Mouse (Mus musculus): ENCODE measurements around the gene Fmo4. TPM values are rescaled to one million over a fixed set of nuclear protein-coding genes. Genes with fewer than 3 reads are reported as not detected.

Fmo4 gene
- polyA plus RNA-seq (2015; fragmentation: Nextera tagmentation; extraction: Ambion mirVana) = 2.4 and 3.3 TPM in 2 replicates

GRCm38 (mm10) chr1:162813836-162814156, at the start of gene Fmo4:
Fmo4 (minus strand) TSS chr1:162813972.
- peak; percentile 49; the same call in 1 of the 2 replicates for ATAC-seq (ENCODE audit: low read depth)
- no peaks in the 10 kb centered on the region for H3K36me3 ChIP-seq (ENCODE audit: control insufficient read depth, insufficient read depth, low read length)
- no peak within 1 kb of the TSS for H3K27ac ChIP-seq (ENCODE audit: low read length)
- H3K4me3 ChIP-seq (ENCODE audit: low read length) = no peak within 1 kb of the TSS
- H3K4me1 ChIP-seq (replicated peaks; ENCODE audit: control insufficient read depth, insufficient read depth, low read length) = no peaks in the 10 kb centered on the region
- no peak within 1 kb of the TSS for H3K9ac ChIP-seq (ENCODE audit: low read length)
- H3K9me3 ChIP-seq (ENCODE audit: control insufficient read depth, low read length) = no peaks in the 10 kb centered on the region
- WGBS = 45% methylated on average over 8 of the region's 8 CpGs
- H3K4me2 ChIP-seq (ENCODE audit: low read depth, low read length) = peak within 1 kb of the TSS; percentile 25; the same call in 1 of the 2 replicates
- no peaks in the 10 kb centered on the region for H3K27me3 ChIP-seq (ENCODE audit: control insufficient read depth, insufficient read depth, low read depth, low read length)

- Histone ChIP-seq H3K27ac (ENCODE audit: low read length) (no peak overlapping the region), H3K4me3 (ENCODE audit: low read length) (no peak overlapping the region), H3K27me3 (ENCODE audit: control insufficient read depth, insufficient read depth, low read depth, low read length) (no peaks in the 10 kb centered on the region), H3K9ac (ENCODE audit: low read length) (no peak overlapping the region), H3K36me3 (ENCODE audit: control insufficient read depth, insufficient read depth, low read length) (no peaks in the 10 kb centered on the region), H3K9me3 (ENCODE audit: control insufficient read depth, low read length) (no peaks in the 10 kb centered on the region), H3K4me2 (ENCODE audit: low read depth, low read length) (no peak overlapping the region), H3K4me1 (replicated peaks; ENCODE audit: control insufficient read depth, insufficient read depth, low read length) (peaks cover 14% of the 10 kb centered on the region)
- WGBS = 33% methylated on average over 1 of the region's 1 CpGs
- no peak for ATAC-seq (ENCODE audit: low read depth)
Measured at GRCm38 (mm10) chr1:162862328-162862727, 48.6 kb upstream of the Fmo4 start.

GRCm38 (mm10) chr1:162859996-162860605, 46.3 kb upstream of the Fmo4 start:
- Histone ChIP-seq H3K9me3 (ENCODE audit: control insufficient read depth, low read length) (no peaks in the 10 kb centered on the region), H3K9ac (ENCODE audit: low read length) (no peak overlapping the region), H3K4me2 (ENCODE audit: low read depth, low read length) (peak overlapping the region; percentile 44; the same call in 1 of the 2 replicates), H3K4me3 (ENCODE audit: low read length) (no peak overlapping the region), H3K27me3 (ENCODE audit: control insufficient read depth, insufficient read depth, low read depth, low read length) (no peaks in the 10 kb centered on the region), H3K4me1 (replicated peaks; ENCODE audit: control insufficient read depth, insufficient read depth, low read length) (peaks cover 14% of the 10 kb centered on the region), H3K27ac (ENCODE audit: low read length) (no peak overlapping the region), H3K36me3 (ENCODE audit: control insufficient read depth, insufficient read depth, low read length) (no peaks in the 10 kb centered on the region)
- peak; percentile 64 for ATAC-seq (ENCODE audit: low read depth)
- 45% methylated on average over 9 of the region's 9 CpGs for WGBS

DNA sequence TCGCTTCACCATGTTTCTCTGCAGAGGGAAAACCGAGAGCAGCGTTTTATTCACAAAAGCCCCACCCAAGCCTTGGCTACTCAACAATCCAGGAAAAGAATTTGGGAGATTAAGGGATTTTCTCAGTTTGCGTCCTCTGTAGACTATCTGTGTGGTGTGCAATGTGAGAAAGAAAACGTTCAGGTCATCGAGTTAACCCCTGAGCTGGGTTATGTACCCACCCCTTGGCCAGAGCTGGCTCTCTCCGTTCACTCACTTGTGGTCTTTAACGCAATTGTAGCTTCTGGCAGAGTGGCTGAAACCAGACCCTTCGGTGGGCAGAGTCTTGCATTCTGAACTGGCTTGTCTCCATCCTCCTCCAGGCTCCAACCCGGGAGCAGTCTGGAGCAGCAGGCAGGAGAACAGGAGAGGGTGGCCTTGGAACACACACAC, 45.8 kb upstream of the Fmo4 start:
- Histone ChIP-seq H3K4me3 (ENCODE audit: low read length) (peak overlapping the region; percentile 10; the same call in 1 of the 2 replicates), H3K9ac (ENCODE audit: low read length) (peak overlapping the region; percentile 50; the same call in 1 of the 2 replicates), H3K36me3 (ENCODE audit: control insufficient read depth, insufficient read depth, low read length) (no peaks in the 10 kb centered on the region), H3K4me2 (ENCODE audit: low read depth, low read length) (peak overlapping the region; percentile 44), H3K4me1 (replicated peaks; ENCODE audit: control insufficient read depth, insufficient read depth, low read length) (peaks cover 14% of the 10 kb centered on the region), H3K27me3 (ENCODE audit: control insufficient read depth, insufficient read depth, low read depth, low read length) (no peaks in the 10 kb centered on the region), H3K9me3 (ENCODE audit: control insufficient read depth, low read length) (no peaks in the 10 kb centered on the region), H3K27ac (ENCODE audit: low read length) (peak overlapping the region; percentile 52)
- WGBS = 41% methylated on average over 10 of the region's 10 CpGs
- ATAC-seq (ENCODE audit: low read depth) = peak; percentile 70

- H3K27ac ChIP-seq (ENCODE audit: low read length) = peak overlapping the region; percentile 74
- peaks cover 14% of the 10 kb centered on the region for H3K4me1 ChIP-seq (replicated peaks; ENCODE audit: control insufficient read depth, insufficient read depth, low read length)
- H3K9me3 ChIP-seq (ENCODE audit: control insufficient read depth, low read length) = no peaks in the 10 kb centered on the region
- ATAC-seq (ENCODE audit: low read depth) = peak; percentile 32; the same call in 1 of the 2 replicates
- no peaks in the 10 kb centered on the region for H3K36me3 ChIP-seq (ENCODE audit: control insufficient read depth, insufficient read depth, low read length)
- H3K4me2 ChIP-seq (ENCODE audit: low read depth, low read length) = peak overlapping the region; percentile 44
- 54% methylated on average over 12 of the region's 12 CpGs for WGBS
- H3K4me3 ChIP-seq (ENCODE audit: low read length) = peak overlapping the region; percentile 29
- peak overlapping the region; percentile 37 for H3K9ac ChIP-seq (ENCODE audit: low read length)
- no peaks in the 10 kb centered on the region for H3K27me3 ChIP-seq (ENCODE audit: control insufficient read depth, insufficient read depth, low read depth, low read length)
Measured at GRCm38 (mm10) chr1:162858748-162859130, 45.0 kb upstream of the Fmo4 start.

GRCm38 (mm10) chr1:162857766-162858747, 44.3 kb upstream of the Fmo4 start:
- ATAC-seq (ENCODE audit: low read depth) = no peak
- WGBS = 61% methylated on average over 17 of the region's 18 CpGs

DNA sequence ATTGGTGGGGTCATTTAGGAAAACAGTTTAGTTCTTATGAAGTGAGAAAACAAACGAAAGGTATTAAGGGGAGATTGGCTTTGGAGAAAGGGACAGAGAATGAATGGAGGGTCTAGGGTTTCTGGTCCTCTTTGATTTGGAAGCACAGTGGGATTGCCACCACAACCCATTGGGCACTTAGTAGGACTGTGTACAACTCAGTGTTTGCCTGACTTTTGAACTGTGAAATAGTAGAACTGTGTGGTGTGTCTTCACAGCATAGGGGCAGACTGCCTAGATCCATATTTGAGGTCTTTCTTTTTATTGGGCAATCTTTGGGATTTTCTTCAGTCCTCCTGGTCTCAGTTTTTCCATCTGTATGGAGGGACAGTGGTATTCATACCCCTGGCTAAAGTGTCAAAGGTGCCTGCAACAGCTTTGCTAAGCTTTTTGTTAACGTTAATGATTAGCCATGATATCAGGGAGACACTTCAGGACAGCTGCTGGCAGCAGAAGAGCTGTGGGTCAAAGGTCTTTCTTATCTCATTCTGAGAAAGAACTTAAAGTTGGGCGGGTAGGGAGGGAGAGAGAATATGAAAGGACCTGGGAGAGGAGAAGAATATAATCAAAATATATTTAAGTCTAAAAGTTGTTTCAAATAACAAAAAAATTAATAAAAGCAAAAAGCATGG, 40.2 kb upstream of the Fmo4 start:
- Histone ChIP-seq H3K27ac (ENCODE audit: low read length) (no peak overlapping the region), H3K4me1 (replicated peaks; ENCODE audit: control insufficient read depth, insufficient read depth, low read length) (peaks cover 3% of the 10 kb centered on the region; the same call in 1 of the 2 replicates), H3K27me3 (ENCODE audit: control insufficient read depth, insufficient read depth, low read depth, low read length) (no peaks in the 10 kb centered on the region), H3K4me3 (ENCODE audit: low read length) (no peak overlapping the region), H3K36me3 (ENCODE audit: control insufficient read depth, insufficient read depth, low read length) (no peaks in the 10 kb centered on the region), H3K4me2 (ENCODE audit: low read depth, low read length) (no peak overlapping the region), H3K9ac (ENCODE audit: low read length) (no peak overlapping the region), H3K9me3 (ENCODE audit: control insufficient read depth, low read length) (no peaks in the 10 kb centered on the region)
- WGBS = 29% methylated on average over 3 of the region's 3 CpGs
- ATAC-seq (ENCODE audit: low read depth) = no peak

More at GRCm38 (mm10) chr1:162857766-162858747, 44.3 kb upstream of the Fmo4 start:
- peak overlapping the region; percentile 74 for H3K27ac ChIP-seq (ENCODE audit: low read length)
- peaks cover 14% of the 10 kb centered on the region for H3K4me1 ChIP-seq (replicated peaks; ENCODE audit: control insufficient read depth, insufficient read depth, low read length)
- H3K4me3 ChIP-seq (ENCODE audit: low read length) = peak overlapping the region; percentile 29
- peak overlapping the region; percentile 12; the same call in 1 of the 2 replicates for H3K9ac ChIP-seq (ENCODE audit: low read length)
- H3K36me3 ChIP-seq (ENCODE audit: control insufficient read depth, insufficient read depth, low read length) = no peaks in the 10 kb centered on the region
- no peaks in the 10 kb centered on the region for H3K27me3 ChIP-seq (ENCODE audit: control insufficient read depth, insufficient read depth, low read depth, low read length)
- no peaks in the 10 kb centered on the region for H3K9me3 ChIP-seq (ENCODE audit: control insufficient read depth, low read length)
- H3K4me2 ChIP-seq (ENCODE audit: low read depth, low read length) = peak overlapping the region; percentile 44

GRCm38 (mm10) chr1:162847554-162847953, 33.8 kb upstream of the Fmo4 start:
- Histone ChIP-seq H3K9ac (ENCODE audit: low read length) (no peak overlapping the region), H3K36me3 (ENCODE audit: control insufficient read depth, insufficient read depth, low read length) (no peaks in the 10 kb centered on the region), H3K27ac (ENCODE audit: low read length) (no peak overlapping the region), H3K4me1 (replicated peaks; ENCODE audit: control insufficient read depth, insufficient read depth, low read length) (no peaks in the 10 kb centered on the region), H3K4me3 (ENCODE audit: low read length) (no peak overlapping the region), H3K27me3 (ENCODE audit: control insufficient read depth, insufficient read depth, low read depth, low read length) (no peaks in the 10 kb centered on the region), H3K4me2 (ENCODE audit: low read depth, low read length) (no peak overlapping the region), H3K9me3 (ENCODE audit: control insufficient read depth, low read length) (no peaks in the 10 kb centered on the region)
- WGBS = 94% methylated on average over 6 of the region's 6 CpGs
- ATAC-seq (ENCODE audit: low read depth) = no peak

DNA sequence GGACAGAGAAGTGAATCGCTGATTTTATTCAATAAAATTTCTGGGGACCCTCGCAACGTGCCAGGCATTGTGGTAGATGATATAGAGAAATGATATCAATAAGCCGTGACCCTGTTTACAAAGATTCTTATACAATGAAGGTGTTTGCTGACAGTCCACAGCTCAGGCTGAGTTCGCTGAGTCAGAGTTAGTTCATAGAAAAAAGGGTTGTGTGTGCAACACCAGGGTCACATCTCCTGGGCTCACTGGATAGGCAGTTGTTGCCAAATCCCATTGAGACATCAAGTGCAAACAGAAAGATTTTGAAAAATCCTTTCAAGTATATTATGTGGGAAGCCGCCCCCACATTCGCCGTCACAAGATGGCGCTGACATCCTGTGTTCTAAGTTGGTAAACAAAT, 26.4 kb upstream of the Fmo4 start:
- no peaks in the 10 kb centered on the region for H3K4me1 ChIP-seq (replicated peaks; ENCODE audit: control insufficient read depth, insufficient read depth, low read length)
- H3K4me2 ChIP-seq (ENCODE audit: low read depth, low read length) = no peak overlapping the region
- H3K27ac ChIP-seq (ENCODE audit: low read length) = no peak overlapping the region
- no peak overlapping the region for H3K9ac ChIP-seq (ENCODE audit: low read length)
- ATAC-seq (ENCODE audit: low read depth) = no peak
- 82% methylated on average over 9 of the region's 9 CpGs for WGBS
- no peaks in the 10 kb centered on the region for H3K27me3 ChIP-seq (ENCODE audit: control insufficient read depth, insufficient read depth, low read depth, low read length)
- H3K36me3 ChIP-seq (ENCODE audit: control insufficient read depth, insufficient read depth, low read length) = no peaks in the 10 kb centered on the region
- no peak overlapping the region for H3K4me3 ChIP-seq (ENCODE audit: low read length)
- H3K9me3 ChIP-seq (ENCODE audit: control insufficient read depth, low read length) = no peaks in the 10 kb centered on the region

All from lung, embryonic 16.5 days (tissue).